Mouse (Mus musculus) adrenal gland (tissue): ENCODE measurements around the gene Manf.

Source experiments
- intact Hi-C: fragments of 180-260 bp; cut with DNase I; formaldehyde crosslinking; loops from one replicate; pipeline ENCODE4 v1.15.1; 2025

Manf gene

DNA sequence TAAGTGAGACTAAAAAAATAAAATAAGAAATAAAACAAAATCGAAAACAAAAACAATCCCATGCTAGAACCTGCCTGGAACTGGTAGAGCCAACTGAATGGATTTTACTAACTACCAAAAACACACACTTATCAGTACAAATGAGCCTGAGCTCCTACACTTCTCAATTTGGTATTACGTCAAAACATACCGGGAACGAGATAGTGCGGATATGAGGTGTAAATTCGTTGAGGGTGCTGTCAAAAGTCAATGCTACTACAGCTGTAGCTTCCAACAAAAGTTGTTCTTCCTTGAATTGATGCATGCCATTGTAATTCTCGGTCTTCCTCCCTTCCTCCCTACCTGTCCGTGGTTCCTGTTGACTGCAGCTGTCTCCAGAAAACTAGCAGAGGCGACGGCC lies 102.4 kb downstream of the Manf start:
- intact Hi-C loops, result loop anchor here (5.0 kb wide), 1 partner anchor 42 kb away; no protein-coding TSS in a partner anchor

DNA sequence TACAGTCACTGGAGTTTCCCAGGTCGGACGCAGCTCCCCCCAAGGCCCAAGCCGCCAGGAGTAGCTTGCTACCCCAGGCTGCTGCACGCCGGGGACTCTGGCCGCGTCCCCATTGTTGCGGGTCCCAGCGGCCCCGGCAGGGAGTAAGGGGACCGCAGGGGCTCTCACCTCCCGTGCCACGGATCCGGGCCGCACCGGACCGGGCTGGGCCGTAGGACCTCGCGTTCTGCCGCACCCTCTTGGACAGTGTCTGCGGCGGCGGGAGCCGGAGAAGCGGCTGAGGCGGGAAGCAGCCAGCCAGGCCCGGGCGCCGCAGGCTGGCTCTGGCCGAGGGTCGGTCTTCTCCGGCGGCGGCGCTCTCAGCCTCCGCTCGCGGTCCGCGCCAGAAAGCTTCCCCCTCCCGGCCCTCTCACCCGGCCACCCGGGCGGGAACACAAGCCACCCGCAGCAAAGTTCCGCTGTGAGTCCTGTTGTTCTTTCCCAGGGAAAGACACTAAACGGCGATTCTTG lies 102.9 kb downstream of the Manf start, which contains the start of gene Rad54l2:
Rad54l2 (minus strand) TSS at position 383 of the 510 bp plus-strand sequence.
- intact Hi-C loops, result loop anchor here (5.0 kb wide), 1 partner anchor 42 kb away; no protein-coding TSS in a partner anchor
